Mouse (Mus musculus): ENCODE measurements at regions not wholly inside any gene's neighbourhood (a gene's known extent, or its start where the extent isn't known, plus 50 kb on each side); places are given as distances from the start of the nearest gene placed in this dataset.

DNA sequence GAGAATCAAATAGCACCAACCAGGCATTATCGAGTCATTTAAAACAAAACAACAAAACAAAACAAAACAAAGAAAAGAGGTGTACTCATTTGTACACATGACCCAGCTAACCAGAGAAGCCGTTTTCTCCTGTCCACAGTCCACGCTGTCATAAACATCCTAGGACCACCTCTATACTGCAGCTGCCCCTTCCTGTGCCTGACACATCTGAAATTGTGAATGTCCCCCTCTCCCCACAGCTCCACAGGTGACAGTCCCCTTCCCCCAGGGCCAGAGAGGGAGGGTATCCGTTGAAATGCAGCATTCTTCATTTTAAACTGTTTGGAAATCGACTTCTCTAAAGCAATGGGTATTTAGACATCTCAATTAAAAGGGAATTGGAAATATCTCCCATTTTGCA is 265.0 kb upstream of the Sall1 start:
- Histone ChIP-seq H3K4me1 (ENCODE audit: control insufficient read depth) (no peaks in the 10 kb centered on the region), H3K36me3 (ENCODE audit: control insufficient read depth) (no peaks in the 10 kb centered on the region), H3K9me3 (ENCODE audit: control insufficient read depth, low read length) (no peaks in the 10 kb centered on the region), H3K4me3 (replicated peaks) (no peak overlapping the region), H3K27me3 (ENCODE audit: control insufficient read depth) (no peaks in the 10 kb centered on the region)
- TF ChIP-seq GATA1 (IDR thresholded peaks at IDR 0.05; ENCODE audit: low read length) (no peak), TAL1 (IDR thresholded peaks at IDR 0.05; ENCODE audit: low read length) (no peak)

DNA sequence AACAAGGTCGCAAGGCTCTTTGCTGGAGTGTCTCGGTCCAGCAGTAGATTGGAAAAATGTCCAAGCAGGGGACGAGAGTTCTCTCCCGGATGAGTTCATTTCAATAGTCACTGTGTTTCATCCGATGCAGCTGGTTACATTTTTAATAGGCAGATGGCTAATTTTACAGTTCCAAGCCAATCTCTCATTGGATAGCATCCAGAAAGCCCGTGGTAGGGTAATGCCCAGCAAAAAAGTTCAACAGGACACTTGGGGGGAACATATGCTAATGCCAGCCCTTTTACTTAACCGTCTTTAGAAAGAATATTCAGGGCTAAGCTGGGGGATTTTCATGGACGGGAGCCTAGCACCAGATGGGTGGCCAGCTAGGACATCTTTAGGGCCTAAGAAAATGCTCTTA is 264.6 kb upstream of the Sall1 start:
- no peaks in the 10 kb centered on the region for H3K27me3 ChIP-seq (ENCODE audit: control insufficient read depth)
- no peaks in the 10 kb centered on the region for H3K36me3 ChIP-seq (ENCODE audit: control insufficient read depth)
- H3K4me1 ChIP-seq (ENCODE audit: control insufficient read depth) = no peaks in the 10 kb centered on the region
- no peaks in the 10 kb centered on the region for H3K9me3 ChIP-seq (ENCODE audit: control insufficient read depth, low read length)
- TF ChIP-seq GATA1 (IDR thresholded peaks at IDR 0.05; ENCODE audit: low read length) (no peak), TAL1 (IDR thresholded peaks at IDR 0.05; ENCODE audit: low read length) (no peak)
- no peak overlapping the region for H3K4me3 ChIP-seq (replicated peaks)

DNA sequence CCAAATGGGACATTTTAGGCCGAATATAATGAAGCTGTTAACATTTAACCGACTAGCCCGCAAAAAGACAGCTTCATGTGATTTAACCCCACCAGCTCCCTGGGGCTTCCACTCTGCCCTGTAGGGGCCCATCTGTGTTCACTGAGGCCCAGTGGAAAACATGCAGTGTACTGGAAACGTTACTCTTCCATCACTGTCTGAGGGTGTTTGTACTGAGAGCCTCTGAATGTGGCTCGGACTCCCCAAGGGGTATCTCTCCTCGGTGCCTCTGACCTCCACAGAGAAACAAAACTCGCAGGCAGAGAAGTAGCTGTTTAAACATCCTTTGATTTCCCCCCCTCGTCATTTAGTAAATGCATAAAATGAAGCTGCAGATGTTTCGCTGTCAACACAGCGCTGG is 263.6 kb upstream of the Sall1 start:
- Histone ChIP-seq H3K4me1 (ENCODE audit: control insufficient read depth) (no peaks in the 10 kb centered on the region), H3K27me3 (ENCODE audit: control insufficient read depth) (no peaks in the 10 kb centered on the region), H3K9me3 (ENCODE audit: control insufficient read depth, low read length) (no peaks in the 10 kb centered on the region), H3K36me3 (ENCODE audit: control insufficient read depth) (no peaks in the 10 kb centered on the region), H3K4me3 (replicated peaks) (no peak overlapping the region)
- TF ChIP-seq GATA1 (IDR thresholded peaks at IDR 0.05; ENCODE audit: low read length) (no peak), TAL1 (IDR thresholded peaks at IDR 0.05; ENCODE audit: low read length) (no peak)

GRCm38 (mm10) chr8:89307085-89307484 is 263.1 kb upstream of the Sall1 start:
- Histone ChIP-seq H3K27me3 (ENCODE audit: control insufficient read depth) (no peaks in the 10 kb centered on the region), H3K4me1 (ENCODE audit: control insufficient read depth) (no peaks in the 10 kb centered on the region), H3K36me3 (ENCODE audit: control insufficient read depth) (no peaks in the 10 kb centered on the region), H3K9me3 (ENCODE audit: control insufficient read depth, low read length) (no peaks in the 10 kb centered on the region), H3K4me3 (replicated peaks) (no peak overlapping the region)
- TF ChIP-seq TAL1 (IDR thresholded peaks at IDR 0.05; ENCODE audit: low read length) = no peak
- TF ChIP-seq GATA1 (IDR thresholded peaks at IDR 0.05; ENCODE audit: low read length) = no peak

GRCm38 (mm10) chr8:89304116-89304515 is 260.2 kb upstream of the Sall1 start:
- no peak overlapping the region for H3K4me3 ChIP-seq (replicated peaks)
- H3K36me3 ChIP-seq (ENCODE audit: control insufficient read depth) = no peaks in the 10 kb centered on the region
- no peaks in the 10 kb centered on the region for H3K4me1 ChIP-seq (ENCODE audit: control insufficient read depth)
- no peaks in the 10 kb centered on the region for H3K27me3 ChIP-seq (ENCODE audit: control insufficient read depth)
- TF ChIP-seq GATA1 (IDR thresholded peaks at IDR 0.05; ENCODE audit: low read length) = no peak
- H3K9me3 ChIP-seq (ENCODE audit: control insufficient read depth, low read length) = no peaks in the 10 kb centered on the region; the same call in 1 of the 2 replicates

GRCm38 (mm10) chr8:89303326-89303725 is 259.4 kb upstream of the Sall1 start:
- no peaks in the 10 kb centered on the region for H3K36me3 ChIP-seq (ENCODE audit: control insufficient read depth)
- H3K27me3 ChIP-seq (ENCODE audit: control insufficient read depth) = no peaks in the 10 kb centered on the region
- H3K4me3 ChIP-seq (replicated peaks) = no peak overlapping the region
- H3K4me1 ChIP-seq (ENCODE audit: control insufficient read depth) = no peaks in the 10 kb centered on the region
- TF ChIP-seq GATA1 (IDR thresholded peaks at IDR 0.05; ENCODE audit: low read length) (no peak), TAL1 (IDR thresholded peaks at IDR 0.05; ENCODE audit: low read length) (no peak)
- peaks cover 2% of the 10 kb centered on the region; the same call in 1 of the 2 replicates for H3K9me3 ChIP-seq (ENCODE audit: control insufficient read depth, low read length)

DNA sequence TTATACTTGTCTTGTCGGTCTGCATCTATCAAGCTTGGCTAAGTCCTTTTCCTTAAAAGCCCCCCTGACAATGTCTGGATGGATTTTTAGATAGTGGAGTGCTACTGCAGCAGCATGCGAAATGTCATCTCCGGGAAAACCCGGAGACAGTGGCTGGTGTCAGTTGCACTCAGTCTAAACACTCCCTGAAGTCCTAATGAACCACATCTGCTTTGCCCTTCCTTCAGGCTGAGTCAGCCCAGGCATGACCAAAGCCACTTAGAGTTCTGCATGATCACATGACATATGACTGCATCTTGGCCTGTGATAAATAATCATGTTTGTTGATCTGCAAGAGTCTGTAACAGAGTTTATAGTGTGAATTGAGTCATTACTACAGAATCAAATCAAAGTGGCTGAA is 255.7 kb upstream of the Sall1 start:
- H3K4me1 ChIP-seq (ENCODE audit: control insufficient read depth) = no peaks in the 10 kb centered on the region
- TF ChIP-seq GATA1 (IDR thresholded peaks at IDR 0.05; ENCODE audit: low read length) (no peak), TAL1 (IDR thresholded peaks at IDR 0.05; ENCODE audit: low read length) (no peak)
- no peak overlapping the region for H3K4me3 ChIP-seq (replicated peaks)
- H3K27me3 ChIP-seq (ENCODE audit: control insufficient read depth) = no peaks in the 10 kb centered on the region
- peaks cover 2% of the 10 kb centered on the region; the same call in 1 of the 2 replicates for H3K9me3 ChIP-seq (ENCODE audit: control insufficient read depth, low read length)
- H3K36me3 ChIP-seq (ENCODE audit: control insufficient read depth) = no peaks in the 10 kb centered on the region

- Histone ChIP-seq H3K36me3 (ENCODE audit: control insufficient read depth) (no peaks in the 10 kb centered on the region), H3K4me3 (replicated peaks) (no peak overlapping the region), H3K27me3 (ENCODE audit: control insufficient read depth) (no peaks in the 10 kb centered on the region), H3K4me1 (ENCODE audit: control insufficient read depth) (no peaks in the 10 kb centered on the region), H3K9me3 (ENCODE audit: control insufficient read depth, low read length) (peaks cover 2% of the 10 kb centered on the region; the same call in 1 of the 2 replicates)
- no peak for TF ChIP-seq TAL1 (IDR thresholded peaks at IDR 0.05; ENCODE audit: low read length)
- no peak for TF ChIP-seq GATA1 (IDR thresholded peaks at IDR 0.05; ENCODE audit: low read length)
Observed at GRCm38 (mm10) chr8:89295686-89296085, 251.7 kb upstream of the Sall1 start.

DNA sequence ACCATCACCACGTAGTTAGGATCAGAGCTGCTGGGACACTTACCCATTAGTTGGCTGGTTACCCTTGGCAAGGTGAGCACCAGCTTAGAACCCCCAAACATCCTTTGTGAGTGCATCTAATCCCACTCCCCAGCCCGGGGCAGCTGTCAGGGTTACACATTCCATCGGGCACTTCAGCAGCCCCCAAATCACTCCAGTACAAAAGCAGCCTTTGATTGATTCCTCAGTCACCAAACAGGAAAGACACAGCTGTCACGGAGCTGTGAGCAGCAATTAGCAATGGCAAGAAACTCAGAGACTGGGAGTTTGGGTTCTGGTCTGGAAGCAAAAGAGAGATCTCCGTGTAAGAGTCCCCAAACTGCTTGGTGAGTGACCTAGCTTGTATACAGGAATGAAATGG is 245.1 kb upstream of the Sall1 start:
- Histone ChIP-seq H3K9me3 (ENCODE audit: control insufficient read depth, low read length) (no peaks in the 10 kb centered on the region), H3K4me3 (replicated peaks) (no peak overlapping the region), H3K27me3 (ENCODE audit: control insufficient read depth) (no peaks in the 10 kb centered on the region), H3K36me3 (ENCODE audit: control insufficient read depth) (no peaks in the 10 kb centered on the region), H3K4me1 (ENCODE audit: control insufficient read depth) (no peaks in the 10 kb centered on the region)
- TF ChIP-seq GATA1 (IDR thresholded peaks at IDR 0.05; ENCODE audit: low read length) (no peak), TAL1 (IDR thresholded peaks at IDR 0.05; ENCODE audit: low read length) (no peak)

DNA sequence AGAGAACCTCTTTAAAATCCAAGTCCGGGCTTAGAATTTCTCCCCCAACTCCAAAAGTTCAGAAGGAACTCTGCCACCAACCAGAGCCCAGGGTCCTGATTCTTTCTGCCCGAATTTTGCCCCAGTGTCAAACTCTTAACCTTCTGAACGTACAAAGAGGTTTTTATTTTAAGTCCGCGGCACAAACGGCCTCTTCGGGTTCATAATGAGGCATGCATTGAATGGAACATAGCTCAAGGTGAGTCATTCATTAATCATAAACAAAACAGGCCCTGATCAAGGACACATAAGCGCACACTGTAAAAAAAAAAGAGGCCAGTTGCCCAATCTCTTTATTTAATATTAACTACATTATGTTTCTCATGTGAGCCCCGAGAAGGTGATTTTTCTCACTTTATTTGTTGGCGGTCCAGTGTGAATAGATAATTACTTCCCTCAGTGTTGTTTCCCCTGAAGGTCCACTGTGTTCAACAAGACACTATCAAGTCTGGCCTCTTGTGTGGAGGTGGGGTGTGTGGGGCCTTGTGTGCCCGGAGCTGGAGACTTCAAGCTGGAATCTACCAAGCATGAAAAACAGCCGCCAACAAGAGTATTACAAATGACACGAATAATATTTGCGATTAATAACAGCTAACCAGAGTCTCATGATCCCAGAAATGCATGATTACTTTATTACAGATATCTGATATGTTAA is 241.1 kb upstream of the Sall1 start:
- Histone ChIP-seq H3K27me3 (ENCODE audit: control insufficient read depth) (no peaks in the 10 kb centered on the region), H3K9me3 (ENCODE audit: control insufficient read depth, low read length) (peaks cover 7% of the 10 kb centered on the region; the same call in 1 of the 2 replicates), H3K36me3 (ENCODE audit: control insufficient read depth) (no peaks in the 10 kb centered on the region), H3K4me3 (replicated peaks) (no peak overlapping the region), H3K4me1 (ENCODE audit: control insufficient read depth) (no peaks in the 10 kb centered on the region)
- TF ChIP-seq GATA1 (IDR thresholded peaks at IDR 0.05; ENCODE audit: low read length) (no peak), TAL1 (IDR thresholded peaks at IDR 0.05; ENCODE audit: low read length) (no peak)

Measured in erythroblast, embryonic 14.5 days (primary cell).